Mouse (Mus musculus): ENCODE results near the gene Apof.

GRCm38 (mm10) chr10:128268371-128268770, at the start of gene Apof:
- no peak for TF ChIP-seq POLR2A (IDR thresholded peaks at IDR 0.05; ENCODE audit: control insufficient read depth, low read depth, low read length)
- no peak for TF ChIP-seq CTCF (IDR thresholded peaks at IDR 0.05; ENCODE audit: control insufficient read depth, insufficient read depth, insufficient replicate concordance, low read depth, low read length)
